Mouse (Mus musculus) B cell, adult 2 months (primary cell): Measurements from ENCODE around the gene Marcks.

Experiments
- DNase-seq, 2 experiments: peaks; one replicate each; pipeline ENCODE4 v3.0.0; 2022

The Marcks gene

GRCm38 (mm10) chr10:37138778-37139442, at the start of gene Marcks:
TSS of gene Marcks (minus strand) at chr10:37138920.
- peak; percentile 84 to 85 for DNase-seq

DNA sequence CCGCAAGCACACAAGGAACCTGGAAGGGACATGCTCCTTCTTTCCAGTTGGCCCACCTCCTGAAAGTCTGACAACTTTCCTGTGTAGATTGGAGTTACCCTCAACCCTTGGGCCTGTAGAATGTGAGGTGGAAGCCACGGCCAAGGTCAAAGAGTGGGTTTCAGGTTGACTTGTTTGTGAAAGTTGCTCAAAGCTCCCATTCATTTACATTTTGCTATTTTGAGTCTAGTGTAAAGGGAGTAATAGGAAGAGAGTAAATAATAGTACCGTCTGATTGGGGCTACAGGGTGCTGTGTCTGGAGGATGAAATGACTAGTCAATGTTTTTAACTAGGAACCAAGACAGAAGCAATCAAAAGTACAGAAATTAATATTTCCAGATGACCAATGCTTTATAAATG, 38.4 kb upstream of the Marcks start:
- no peak for DNase-seq

DNA sequence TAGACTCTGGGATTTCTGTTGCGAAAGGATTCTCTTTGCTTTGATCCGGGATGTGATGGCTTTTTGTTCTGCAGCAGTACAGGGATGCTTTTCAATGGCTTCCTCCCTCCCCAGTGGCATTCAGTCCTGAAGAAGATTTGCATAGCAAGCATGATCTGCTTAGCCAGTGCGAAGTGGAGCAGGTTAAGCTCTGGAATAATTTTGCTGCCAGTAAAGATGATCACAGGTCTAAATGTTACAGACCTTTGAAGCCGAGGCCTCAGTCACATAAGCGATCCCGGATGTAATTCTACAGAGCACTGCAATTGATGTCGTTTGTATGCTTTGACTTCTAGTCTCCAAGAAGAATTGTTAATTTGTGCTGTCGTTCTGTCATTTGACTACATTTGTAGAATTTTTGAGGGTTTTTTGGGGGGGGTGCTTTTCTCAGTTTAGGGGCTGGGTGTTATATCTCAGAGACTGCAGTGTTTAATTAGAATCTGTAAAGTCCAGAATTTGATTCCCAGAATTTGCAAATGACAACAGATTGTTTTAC, 33.8 kb upstream of the Marcks start:
- no peak for DNase-seq

DNA sequence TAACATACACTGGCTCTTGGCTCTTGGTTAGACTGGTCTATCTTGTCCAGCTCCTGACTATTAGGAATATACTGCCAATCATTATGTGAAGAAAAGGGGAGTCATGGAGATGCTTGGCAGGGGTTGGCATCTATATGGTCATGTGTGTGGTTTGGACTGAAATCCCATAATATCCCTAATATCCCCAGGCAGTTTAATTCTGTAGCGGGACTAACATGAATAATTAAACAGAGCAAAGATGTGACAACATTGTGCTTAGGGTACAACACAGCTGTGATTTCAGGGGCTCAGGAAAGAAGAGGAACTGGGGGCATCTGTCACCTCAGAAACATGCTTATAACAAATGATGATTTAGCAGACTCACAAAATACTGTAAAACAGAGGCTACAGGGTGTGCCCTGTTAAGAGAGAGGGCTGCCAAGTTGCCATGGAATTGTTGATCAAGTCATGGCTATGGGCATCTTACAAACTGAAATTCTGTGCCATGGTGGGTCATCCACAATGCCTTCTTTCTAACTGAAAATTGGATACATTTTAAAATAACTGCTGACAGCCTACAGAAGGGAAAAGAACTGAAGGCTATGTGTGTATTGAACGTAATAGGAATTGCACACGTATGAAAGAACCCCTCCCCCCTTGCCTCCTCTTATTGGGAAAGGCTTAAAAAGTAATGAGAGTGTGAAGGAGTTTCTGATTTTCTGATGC, 33.1 kb upstream of the Marcks start:
- DNase-seq: no peak

- DNase-seq: no peak
These were observed 32.2 kb upstream of the Marcks start for GRCm38 (mm10) chr10:37170878-37171277.

DNA sequence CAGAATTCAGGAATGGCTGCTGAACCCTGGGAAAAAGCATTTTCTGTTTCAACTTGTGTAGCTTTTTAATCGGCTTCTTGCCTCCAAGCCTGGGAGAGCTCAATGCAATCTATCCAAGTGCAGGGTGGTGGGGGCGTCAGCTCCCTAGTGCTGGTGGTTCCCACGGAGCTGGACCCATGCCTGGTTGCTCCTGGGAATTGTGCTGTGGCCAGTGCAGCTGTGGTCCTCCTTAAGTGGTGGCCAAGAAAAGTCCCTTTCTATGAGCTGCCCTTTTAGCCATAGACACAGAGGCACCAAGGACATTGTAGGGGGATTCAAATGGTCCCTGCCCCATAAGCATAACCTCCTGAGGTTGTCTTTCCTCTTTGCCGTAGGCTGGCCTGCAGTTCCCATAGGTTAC, 31.7 kb upstream of the Marcks start:
- no peak for DNase-seq

- no peak for DNase-seq
These were observed 28.8 kb upstream of the Marcks start for GRCm38 (mm10) chr10:37167527-37167926.

GRCm38 (mm10) chr10:37159731-37160130, 21.0 kb upstream of the Marcks start:
- DNase-seq: no peak

- DNase-seq: no peak
These were observed 18.4 kb upstream of the Marcks start for GRCm38 (mm10) chr10:37157156-37157555.

GRCm38 (mm10) chr10:37155131-37155530, 16.4 kb upstream of the Marcks start:
- DNase-seq: no peak

DNA sequence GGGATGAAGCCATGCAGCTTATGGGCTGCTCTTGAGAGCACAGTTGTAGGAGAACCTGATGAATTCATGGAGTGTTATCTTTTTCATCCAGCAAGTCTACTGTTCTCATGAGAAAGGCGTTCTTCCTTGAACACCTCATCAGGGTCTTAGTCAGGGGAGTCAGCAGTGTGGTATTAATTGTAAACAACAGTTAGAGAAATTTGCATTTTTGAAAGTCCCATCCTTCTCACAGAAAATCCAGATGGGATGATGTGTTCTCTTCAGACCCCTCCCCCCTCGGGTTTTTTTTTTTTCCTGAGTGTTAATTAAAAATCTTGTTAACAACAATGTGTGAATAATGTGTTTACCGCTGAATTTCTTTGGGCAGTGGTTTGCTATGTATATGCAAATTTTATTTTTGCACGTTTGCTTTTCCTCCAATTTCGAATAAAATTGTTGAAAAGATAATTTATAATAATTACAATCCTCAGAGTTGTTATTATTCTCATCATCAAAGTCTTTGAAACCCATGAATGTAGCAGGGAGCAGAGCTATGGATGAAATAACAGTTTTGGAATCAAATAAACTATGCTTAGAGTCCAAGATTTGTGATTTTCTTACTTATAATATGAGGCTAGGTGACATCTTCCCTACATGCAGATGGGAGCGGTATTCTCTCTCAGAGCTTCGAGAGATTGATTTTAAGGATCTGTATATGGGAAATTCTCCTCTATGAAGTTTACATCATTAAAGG, 13.0 kb upstream of the Marcks start:
- DNase-seq: no peak

GRCm38 (mm10) chr10:37148016-37148415, 9.3 kb upstream of the Marcks start:
- DNase-seq: no peak

DNA sequence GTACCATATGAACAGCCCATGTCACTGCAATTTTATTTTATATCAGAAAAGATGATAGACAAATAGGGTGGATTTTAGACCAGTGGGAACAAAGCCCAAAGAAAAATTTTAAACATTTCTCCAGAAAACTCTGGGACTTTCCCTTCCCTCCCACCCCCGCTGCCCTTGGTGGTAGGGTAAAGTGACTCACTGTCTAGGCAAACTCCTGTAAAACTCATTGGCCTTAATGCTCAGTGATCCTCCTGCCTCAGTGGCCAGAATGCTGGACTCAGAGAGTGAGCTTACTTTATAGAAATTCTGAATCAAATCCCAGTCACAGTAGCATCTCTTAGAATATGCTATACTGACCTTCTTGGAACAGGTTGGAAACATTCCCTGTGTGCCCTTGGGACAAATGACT, 6.7 kb upstream of the Marcks start:
- DNase-seq: no peak

DNA sequence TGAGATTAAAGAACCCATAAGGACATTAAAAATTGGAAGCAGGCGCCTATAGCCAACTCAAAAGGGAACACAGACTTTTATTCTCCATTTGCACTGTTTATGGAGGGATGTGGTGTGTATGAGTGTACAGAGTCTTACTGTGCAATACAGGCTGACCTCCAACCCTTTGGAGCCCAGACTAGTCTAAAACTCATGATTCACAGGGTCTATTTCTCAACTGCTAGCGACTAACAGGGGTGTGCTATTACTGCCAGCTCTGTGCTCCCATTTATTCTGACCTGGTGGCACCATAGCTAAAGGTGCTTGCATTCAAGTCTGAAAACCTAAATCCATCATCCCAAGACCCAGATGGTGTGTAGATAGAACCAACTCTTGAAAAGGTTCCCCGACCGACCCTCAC, 2.9 kb upstream of the Marcks start:
- no peak for DNase-seq

DNA sequence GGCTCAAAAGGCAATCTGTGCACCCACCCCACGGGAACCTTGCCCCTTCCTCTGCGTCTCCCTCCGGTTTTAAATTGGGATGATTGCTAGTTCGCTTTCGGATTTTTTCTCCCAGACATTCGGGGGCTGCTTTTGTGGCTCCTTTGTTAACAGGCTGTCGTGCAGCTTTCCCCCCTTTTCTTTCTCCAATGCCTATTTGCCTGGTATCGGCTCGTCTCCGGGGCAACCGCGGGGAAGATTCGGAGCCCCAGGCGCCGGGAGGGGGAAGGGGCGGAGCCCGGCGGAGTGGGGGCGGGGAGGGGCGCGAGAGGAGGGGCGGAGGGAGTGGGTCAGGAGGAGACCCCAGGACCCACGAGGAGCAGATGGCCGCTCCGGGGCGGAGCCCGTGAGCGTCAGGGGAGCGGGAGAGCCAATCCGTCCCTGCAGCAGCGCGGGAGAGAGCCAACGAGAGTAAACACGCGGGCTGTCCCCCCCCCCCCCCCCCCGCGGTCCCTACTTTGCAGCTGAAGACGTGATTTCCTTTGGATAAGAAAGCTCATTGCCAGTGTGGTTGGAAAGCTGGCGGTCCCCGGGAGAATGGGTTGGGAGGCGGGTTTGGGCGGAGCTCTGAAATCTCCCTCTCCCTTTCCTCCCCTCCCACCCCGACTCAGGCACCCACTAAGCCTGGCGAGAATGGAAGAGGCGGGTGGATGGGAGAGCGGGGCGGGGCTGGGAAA, 2.2 kb upstream of the Marcks start:
- DNase-seq: peak in 1 of 2 experiments; percentile 41

GRCm38 (mm10) chr10:37140166-37140735, 1.5 kb upstream of the Marcks start:
- DNase-seq: peak; percentile 40

GRCm38 (mm10) chr10:37139443-37140165, 884 bp upstream of the Marcks start:
- peak; percentile 30 to 43 for DNase-seq

- DNase-seq: peak in 1 of 2 experiments; percentile 57
These were observed 399 bp downstream of the Marcks start for GRCm38 (mm10) chr10:37138311-37138731.

GRCm38 (mm10) chr10:37137531-37138310, 999 bp downstream of the Marcks start:
- DNase-seq: peak; percentile 60 to 64

- peak; percentile 95 to 97 for DNase-seq
These were observed 1.7 kb downstream of the Marcks start for GRCm38 (mm10) chr10:37136981-37137518.
